Mouse (Mus musculus) limb, embryonic 13.5 days (tissue): ENCODE data around the gene Vmn1r179. TPM values are rescaled to one million over a fixed set of nuclear protein-coding genes. Genes with fewer than 3 reads are reported as not detected.
"Not testable (repeated sequence)": the region's sequence is repeated elsewhere in the genome, so short reads cannot be mapped to it uniquely, and the experiment has no call there.

Experiments used
- ATAC-seq: fragments of 200-750 bp; cut with Nextera tagmentation; 2 replicates; pipeline ENCODE4 v1.8.0; 2017; ENCODE audit warnings: low read depth, moderate number of reproducible peaks, moderate TSS enrichment; ENCODE audit not compliant: low FRiP score
- H3K27ac ChIP-seq: fragments of 300-500 bp; sonication (generic); 2 replicates; pipeline ENCODE4 v1.5.1; 2015; ENCODE audit warnings: inconsistent platforms, mild to moderate bottlenecking, moderate library complexity
- H3K27me3 ChIP-seq: fragments of 300-500 bp; sonication (generic); 2 replicates; pipeline ENCODE4 v1.6.1; 2015; ENCODE audit warnings: mild to moderate bottlenecking, inconsistent platforms
- H3K36me3 ChIP-seq: fragments of 300-500 bp; sonication (generic); 2 replicates; pipeline ENCODE4 v1.6.1; 2015; ENCODE audit warnings: inconsistent platforms, mild to moderate bottlenecking, moderate library complexity
- H3K4me1 ChIP-seq: fragments of 300-500 bp; sonication (generic); 2 replicates; pipeline ENCODE4 v1.6.1; 2015; ENCODE audit warnings: inconsistent platforms
- H3K4me2 ChIP-seq: fragments of 300-500 bp; sonication (generic); replicated peaks from 2 replicates; pipeline ENCODE4 v1.6.1; 2015; ENCODE audit warnings: inconsistent platforms, mild to moderate bottlenecking, moderate library complexity
- H3K4me3 ChIP-seq: fragments of 300-500 bp; sonication (generic); 2 replicates; pipeline ENCODE4 v1.5.1; 2015; ENCODE audit warnings: moderate library complexity, mild to moderate bottlenecking, inconsistent platforms
- H3K9ac ChIP-seq: fragments of 300-500 bp; sonication (generic); 2 replicates; pipeline ENCODE4 v1.6.1; 2015; ENCODE audit warnings: mild to moderate bottlenecking, inconsistent platforms
- H3K9me3 ChIP-seq: fragments of 300-500 bp; sonication (generic); 2 replicates; pipeline ENCODE4 v1.6.1; 2016; ENCODE audit warnings: inconsistent platforms
- WGBS: fragments of 180-500 bp; shearing (Covaris S2); methylation state at CpG from one replicate; pipeline ENCODE4 v1.1.7; 2015; 5-methylcytosine and 5-hydroxymethylcytosine counted together
- polyA plus RNA-seq: library from polyadenylated mRNA; unstranded; fragments of >200 nt; fragmentation: Nextera tagmentation; extraction: Ambion mirVana; gene quantifications from 2 replicates; pipeline ENCODE4 v1.2.1, GENCODE M21; 2015

Gene Vmn1r179
- not detected in 2 replicates for polyA plus RNA-seq

- ATAC-seq, result no peak
- no peak within 1 kb of the TSS for H3K9ac ChIP-seq
- no peak within 1 kb of the TSS for H3K27ac ChIP-seq
- no peaks in the 10 kb centered on the region for H3K36me3 ChIP-seq
- 51% methylated on average over 2 of the region's 2 CpGs for WGBS
- no peaks in the 10 kb centered on the region for H3K4me1 ChIP-seq
- H3K4me2 ChIP-seq, result no peak within 1 kb of the TSS
- no peak within 1 kb of the TSS for H3K4me3 ChIP-seq
- H3K9me3 ChIP-seq, result peaks cover 19% of the 10 kb centered on the region; the same call in 1 of the 2 replicates
- no peaks in the 10 kb centered on the region for H3K27me3 ChIP-seq
Measured at GRCm38 (mm10) chr7:23926678-23927077, at the start of gene Vmn1r179. Vmn1r179 (plus strand) TSS chr7:23926978.

- Histone ChIP-seq H3K4me2 (no peak within 1 kb of the TSS), H3K27me3 (no peaks in the 10 kb centered on the region), H3K4me3 (no peak within 1 kb of the TSS), H3K9me3 (peaks cover 9% of the 10 kb centered on the region), H3K36me3 (no peaks in the 10 kb centered on the region), H3K27ac (no peak within 1 kb of the TSS), H3K9ac (no peak within 1 kb of the TSS), H3K4me1 (no peaks in the 10 kb centered on the region)
- 82% methylated on average over 1 of the region's 1 CpGs for WGBS
- ATAC-seq, result no peak
Measured at GRCm38 (mm10) chr7:23891709-23892108, 35.1 kb upstream of the Vmn1r179 start, which contains the start of gene Vmn1r178. Vmn1r178 (plus strand) TSS chr7:23892009.

- H3K27me3 ChIP-seq, result no peaks in the 10 kb centered on the region
- ATAC-seq, result no peak
- H3K9me3 ChIP-seq, result peaks cover 20% of the 10 kb centered on the region; the same call in 1 of the 2 replicates
- H3K4me2 ChIP-seq, result no peak within 1 kb of the TSS
- no peaks in the 10 kb centered on the region for H3K36me3 ChIP-seq
- no peak within 1 kb of the TSS for H3K27ac ChIP-seq
- no peak within 1 kb of the TSS for H3K4me3 ChIP-seq
- no peak within 1 kb of the TSS for H3K9ac ChIP-seq
- H3K4me1 ChIP-seq, result no peaks in the 10 kb centered on the region
Measured at GRCm38 (mm10) chr7:23950332-23950731, 23.6 kb downstream of the Vmn1r179 start, which contains the start of gene Vmn1r180. Vmn1r180 (plus strand) TSS chr7:23950632.

GRCm38 (mm10) chr7:23968044-23968443 is 41.3 kb downstream of the Vmn1r179 start:
- ATAC-seq, H3K27me3 ChIP-seq, H3K4me3 ChIP-seq, H3K4me1 ChIP-seq, H3K27ac ChIP-seq, H3K4me2 ChIP-seq, H3K9ac ChIP-seq, H3K36me3 ChIP-seq: not testable (repeated sequence)
- 52% methylated on average over 3 of the region's 3 CpGs for WGBS
- H3K9me3 ChIP-seq, result peaks cover 30% of the 10 kb centered on the region

GRCm38 (mm10) chr7:23974315-23974714 is 47.5 kb downstream of the Vmn1r179 start, which contains the start of gene Vmn1r181:
Vmn1r181 (plus strand) TSS chr7:23974615.
- not testable (repeated sequence) for H3K27me3 ChIP-seq, H3K4me1 ChIP-seq, H3K4me3 ChIP-seq, ATAC-seq, H3K36me3 ChIP-seq, H3K4me2 ChIP-seq, H3K27ac ChIP-seq, H3K9ac ChIP-seq
- 85% methylated on average over 9 of the region's 9 CpGs for WGBS
- H3K9me3 ChIP-seq, result peaks cover 13% of the 10 kb centered on the region; the same call in 1 of the 2 replicates

Other genes starting within 250 kb of the Vmn1r179 start
- gene Vmn1r173, start 226.3 kb upstream of the Vmn1r179 start, polyA plus RNA-seq, result not detected in 2 replicates
- not detected in 2 replicates for gene Vmn1r174, start 174.7 kb upstream of the Vmn1r179 start, polyA plus RNA-seq
- gene Vmn1r175, start 116.3 kb upstream of the Vmn1r179 start, polyA plus RNA-seq, result not detected in 2 replicates
- gene Vmn1r176, start 89.6 kb upstream of the Vmn1r179 start, polyA plus RNA-seq, result not detected in 2 replicates
- gene Vmn1r177, start 60.5 kb upstream of the Vmn1r179 start, polyA plus RNA-seq, result not detected in 2 replicates
- not detected in 2 replicates for gene Vmn1r178, start 35.0 kb upstream of the Vmn1r179 start, polyA plus RNA-seq
- not detected in 2 replicates for gene Vmn1r180, start 23.7 kb downstream of the Vmn1r179 start, polyA plus RNA-seq
- gene Vmn1r181, start 47.6 kb downstream of the Vmn1r179 start, polyA plus RNA-seq, result not detected in 2 replicates
- gene V1rd19, start 74.7 kb downstream of the Vmn1r179 start, polyA plus RNA-seq, result not detected in 2 replicates
- not detected in 2 replicates for gene Vmn1r183, start 126.3 kb downstream of the Vmn1r179 start, polyA plus RNA-seq
- 23.0 and 25.2 TPM in 2 replicates for gene Zfp180, start 154.9 kb downstream of the Vmn1r179 start, polyA plus RNA-seq
- gene Zfp112, start 185.3 kb downstream of the Vmn1r179 start, polyA plus RNA-seq, result 9.1 and 9.9 TPM in 2 replicates
- gene Zfp235, start 207.2 kb downstream of the Vmn1r179 start, polyA plus RNA-seq, result 21.3 and 22.0 TPM in 2 replicates
- gene Zfp114, start 248.1 kb downstream of the Vmn1r179 start, polyA plus RNA-seq, result 5.6 and 7.1 TPM in 2 replicates